Mouse (Mus musculus): ENCODE data around the gene Rabgap1l. TPM values are rescaled to one million over a fixed set of nuclear protein-coding genes. Genes with fewer than 3 reads are reported as not detected.
A peak's percentile ranks its signal among the peaks of the same experiment; 100 is the strongest.

Rabgap1l gene
- total RNA-seq, 2 experiments from 2014 or later: 22.3 to 30.4 TPM

DNA sequence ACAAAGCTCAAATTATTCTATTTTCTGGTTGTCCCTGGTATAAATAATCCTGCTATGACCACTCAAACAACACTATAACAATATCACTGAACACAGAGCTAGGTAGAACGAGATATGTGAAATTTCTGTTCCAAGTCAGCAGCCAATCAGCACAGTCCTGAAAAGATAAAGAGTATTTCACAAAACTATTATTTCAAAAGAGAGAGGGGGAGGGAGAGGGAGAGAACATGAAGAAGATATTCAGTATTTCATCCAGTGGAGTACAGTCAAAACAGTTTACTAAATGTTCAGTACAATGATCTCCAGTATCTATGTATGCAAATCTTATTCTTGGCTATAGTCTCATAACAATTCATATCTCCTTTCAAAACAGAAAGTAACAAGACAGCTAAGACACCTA lies 5.1 kb downstream of the Rabgap1l start:
- DNase-seq: no peak

DNA sequence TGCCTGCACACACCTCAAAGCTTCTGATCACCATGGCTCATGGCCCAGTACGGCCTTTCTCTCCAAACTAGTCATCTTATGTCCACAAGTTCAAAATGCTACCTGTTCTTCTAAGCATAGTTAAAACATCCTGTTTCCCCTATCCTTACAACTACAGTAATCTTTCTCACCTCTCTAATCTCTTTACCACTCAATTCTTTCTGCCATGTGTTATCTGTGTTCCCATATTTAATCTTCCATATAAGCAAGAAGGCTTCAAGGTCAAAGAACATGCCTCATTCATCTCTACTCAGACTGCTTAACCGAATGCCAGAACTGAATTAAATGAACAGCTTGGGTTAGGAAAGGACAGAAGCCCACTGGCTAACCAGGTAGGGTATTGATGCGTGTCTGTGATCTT lies 5.8 kb downstream of the Rabgap1l start:
- no peak for DNase-seq

- no peak for DNase-seq
These were observed 6.4 kb downstream of the Rabgap1l start for GRCm38 (mm10) chr1:160786571-160786970.

- DNase-seq: no peak
These were observed 7.3 kb downstream of the Rabgap1l start for GRCm38 (mm10) chr1:160785681-160786225.

GRCm38 (mm10) chr1:160784122-160784521 lies 8.9 kb downstream of the Rabgap1l start:
- peak in 1 of 2 experiments; percentile 11 for DNase-seq

GRCm38 (mm10) chr1:160774166-160774565 lies 18.8 kb downstream of the Rabgap1l start:
- no peak for DNase-seq

DNA sequence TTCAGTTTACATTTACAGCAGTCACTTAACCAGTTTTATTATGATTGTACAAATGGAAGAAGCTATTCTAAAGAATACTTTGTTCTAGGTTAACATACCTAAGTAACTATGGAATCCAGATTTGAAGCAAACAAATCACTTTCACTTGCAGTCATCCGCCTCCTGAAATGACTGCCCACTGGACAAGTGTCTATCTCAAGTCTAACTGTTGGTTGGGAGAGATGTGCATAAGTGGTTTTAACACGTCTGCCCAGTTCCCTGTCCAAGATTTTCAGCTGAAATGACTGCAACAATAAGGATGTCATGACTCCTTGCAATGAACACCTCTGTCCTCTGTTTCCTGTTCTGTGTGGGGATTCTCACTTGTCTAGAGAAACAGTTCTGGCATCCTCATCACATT lies 27.4 kb downstream of the Rabgap1l start:
- no peak for DNase-seq

DNA sequence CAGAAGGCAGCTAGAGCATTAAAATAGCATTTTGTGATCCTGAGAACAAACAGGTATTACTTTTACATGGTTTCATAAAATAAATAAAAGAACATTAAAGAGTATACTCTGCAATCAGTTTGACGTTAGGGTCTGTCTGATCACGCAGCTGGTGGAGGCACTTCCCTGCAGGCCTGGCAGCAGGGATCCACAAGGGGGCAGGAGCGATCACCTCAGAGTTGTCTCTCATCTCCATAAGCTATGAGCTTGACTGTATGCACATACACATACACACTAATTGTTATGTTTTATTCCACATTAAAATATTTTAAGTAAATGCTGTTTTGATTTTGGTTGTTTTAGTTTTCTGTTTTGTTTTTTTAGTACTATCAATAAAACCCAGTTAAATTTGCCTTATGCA lies 34.8 kb downstream of the Rabgap1l start:
- peak; percentile 68 to 84 for DNase-seq

- no peak for DNase-seq
These were observed 37.7 kb downstream of the Rabgap1l start for GRCm38 (mm10) chr1:160755359-160755758.

DNA sequence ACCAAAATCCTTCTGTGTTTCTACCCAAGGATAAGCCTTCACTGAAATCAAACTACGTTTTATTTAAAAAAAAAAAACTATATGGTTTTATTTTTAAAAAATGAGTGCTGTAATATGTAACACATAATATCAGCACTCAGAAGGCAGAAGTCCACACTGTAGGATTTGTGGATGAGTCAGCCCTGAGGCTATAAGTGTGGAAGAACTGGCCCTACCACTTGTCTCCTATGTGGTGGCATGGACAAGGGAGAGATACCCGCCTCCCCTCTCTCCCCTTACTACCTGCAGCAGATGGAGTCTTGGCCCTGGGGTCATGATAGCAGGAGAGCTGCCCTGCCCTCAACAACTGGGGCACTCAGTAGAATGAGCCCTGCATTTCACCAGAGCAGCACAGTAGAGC lies 42.4 kb downstream of the Rabgap1l start:
- no peak for DNase-seq

GRCm38 (mm10) chr1:160746786-160747185 lies 46.2 kb downstream of the Rabgap1l start:
- DNase-seq: peak in 1 of 2 experiments; percentile 13

GRCm38 (mm10) chr1:160745238-160745930 lies 47.6 kb downstream of the Rabgap1l start:
- DNase-seq: no peak

DNA sequence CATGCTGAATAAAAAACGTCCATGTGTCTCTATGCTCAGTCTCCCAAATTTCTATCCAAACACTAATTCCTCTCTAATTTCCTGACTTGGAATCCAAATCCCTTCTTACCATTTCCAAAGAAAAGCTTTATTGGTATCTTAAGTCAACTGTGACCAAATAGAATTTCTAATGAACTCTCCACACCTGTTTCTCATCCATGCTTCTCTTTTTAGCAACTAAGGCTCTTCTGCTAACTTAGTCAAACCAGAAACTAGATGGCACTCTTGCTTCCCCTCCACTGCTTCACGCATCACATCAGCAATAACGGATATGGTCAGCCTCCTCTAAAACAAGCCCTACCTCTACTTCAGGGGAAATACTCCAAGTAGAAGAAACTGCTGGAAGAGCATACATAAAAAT lies 49.0 kb downstream of the Rabgap1l start:
- DNase-seq: no peak

GRCm38 (mm10) chr1:160743229-160743628 lies 49.8 kb downstream of the Rabgap1l start:
- peak; percentile 19 to 51 for DNase-seq

- no peak for DNase-seq
These were observed 52.4 kb downstream of the Rabgap1l start for GRCm38 (mm10) chr1:160740650-160741049.

- DNase-seq: no peak
These were observed 58.3 kb downstream of the Rabgap1l start for GRCm38 (mm10) chr1:160734743-160735142.

DNA sequence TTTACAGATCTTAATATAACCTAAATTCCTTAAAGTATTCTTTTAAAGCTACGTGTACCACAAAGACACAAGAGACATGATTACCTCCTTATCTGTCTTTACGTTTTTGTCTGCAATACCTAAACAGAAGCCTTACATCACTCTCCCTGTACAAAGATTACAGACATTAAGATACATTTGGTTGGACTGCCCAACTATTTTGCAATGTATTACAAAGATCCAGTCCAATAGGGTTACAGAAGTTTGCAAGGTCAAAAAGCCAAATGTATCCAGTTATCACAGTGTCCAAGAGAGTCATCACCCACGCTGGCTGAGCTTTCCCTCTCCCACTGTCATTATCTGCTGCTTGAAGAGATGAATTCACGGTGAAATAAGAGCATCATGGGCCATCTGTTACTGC lies 63.1 kb downstream of the Rabgap1l start:
- no peak for DNase-seq

DNA sequence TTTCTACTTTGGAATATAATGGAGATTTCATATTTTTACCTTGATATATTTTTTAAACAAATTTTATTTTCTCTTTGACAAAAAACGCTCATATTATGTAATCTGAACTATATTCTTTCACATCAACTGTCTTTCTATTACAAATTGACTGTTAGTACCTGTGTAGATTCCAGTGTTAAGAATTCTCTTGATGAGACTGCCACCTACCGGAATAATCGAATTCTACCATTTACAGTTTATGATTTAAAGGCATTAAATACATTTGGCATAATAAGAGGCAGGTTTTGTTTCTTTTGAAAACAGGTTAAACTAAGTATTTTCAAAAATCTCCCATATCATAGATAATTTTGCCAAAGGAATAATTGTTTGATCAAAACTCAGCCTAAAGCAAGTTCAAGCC lies 75.3 kb downstream of the Rabgap1l start:
- no peak for DNase-seq

DNA sequence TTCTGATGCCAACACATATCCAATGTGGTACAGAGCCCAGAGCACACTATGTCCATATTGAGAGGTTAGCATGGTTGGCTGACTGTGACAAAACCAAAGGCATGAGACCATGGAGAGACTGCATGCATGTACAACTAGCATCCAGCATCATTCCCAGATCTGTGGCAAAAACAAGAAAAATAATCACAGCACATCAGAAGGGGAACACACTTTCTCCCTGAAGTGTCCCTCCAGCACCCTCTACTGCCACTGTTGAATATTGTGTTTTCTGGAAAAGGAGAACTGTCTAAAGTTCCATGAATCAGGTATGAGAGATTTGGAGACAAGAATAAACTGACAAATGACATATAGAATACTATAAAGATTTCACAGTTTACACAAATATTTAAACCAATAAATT lies 78.3 kb downstream of the Rabgap1l start:
- no peak for DNase-seq

GRCm38 (mm10) chr1:160713887-160714286 lies 79.1 kb downstream of the Rabgap1l start:
- DNase-seq: no peak

DNA sequence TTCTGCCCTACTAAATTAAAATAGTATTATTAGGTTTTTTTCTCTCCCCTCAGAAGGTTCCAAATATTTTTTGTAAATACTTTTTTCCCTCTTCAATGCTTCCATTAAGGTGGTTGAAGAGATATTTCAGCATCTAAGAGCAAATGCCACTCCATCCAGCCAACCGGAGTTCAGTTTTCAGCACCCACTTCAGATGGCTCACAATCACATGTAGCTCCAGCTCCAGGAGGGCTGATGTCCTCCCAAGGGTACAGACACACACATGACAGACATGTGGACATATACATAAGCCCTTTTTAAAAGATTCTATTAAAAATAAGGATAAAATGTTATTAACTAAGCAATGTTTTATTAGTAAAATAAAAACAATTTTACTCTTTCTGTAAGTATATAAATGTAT lies 79.6 kb downstream of the Rabgap1l start:
- DNase-seq: no peak

- DNase-seq: no peak
These were observed 82.5 kb downstream of the Rabgap1l start for GRCm38 (mm10) chr1:160710539-160710938.

DNA sequence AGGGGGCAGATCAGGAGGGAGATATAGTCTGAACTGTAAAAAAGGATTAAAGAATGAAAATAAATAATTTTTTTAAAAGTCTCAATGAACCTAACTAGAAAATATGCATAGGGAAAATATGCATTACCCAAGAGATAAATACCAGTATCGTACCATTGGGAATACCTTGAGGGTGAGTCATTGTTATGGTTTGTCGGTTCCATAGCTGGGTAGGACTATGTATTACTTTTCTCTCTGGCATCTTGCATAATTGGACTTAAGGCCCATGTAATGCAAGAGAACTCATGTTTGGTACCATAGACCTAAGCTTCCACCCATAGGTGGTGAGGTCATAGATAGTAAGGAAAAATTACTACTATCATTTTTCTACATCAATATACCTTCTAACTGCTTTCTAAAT lies 88.4 kb downstream of the Rabgap1l start:
- DNase-seq: no peak

DNA sequence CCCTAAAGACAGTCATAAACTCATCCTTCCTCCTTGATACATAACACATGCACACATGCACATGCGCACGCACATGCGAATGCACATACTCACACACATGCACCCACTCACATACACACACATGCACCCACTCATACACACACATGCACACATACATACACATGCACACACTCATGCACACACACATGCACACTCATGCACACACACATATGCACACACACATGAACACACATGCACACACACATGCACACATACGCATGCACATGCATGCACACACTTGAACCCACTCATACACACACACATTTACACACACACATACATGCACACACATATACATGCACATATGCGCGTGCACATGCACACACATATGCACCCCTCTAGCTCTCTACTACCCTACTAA lies 89.2 kb downstream of the Rabgap1l start:
- no peak for DNase-seq
